Mouse (Mus musculus): ENCODE data around the gene Siah2. TPM values are rescaled to one million over a fixed set of nuclear protein-coding genes. Genes with fewer than 3 reads are reported as not detected.

The Siah2 gene
- total RNA-seq, 2 experiments from 2014 or later, result 17.2 to 22.0 TPM

DNA sequence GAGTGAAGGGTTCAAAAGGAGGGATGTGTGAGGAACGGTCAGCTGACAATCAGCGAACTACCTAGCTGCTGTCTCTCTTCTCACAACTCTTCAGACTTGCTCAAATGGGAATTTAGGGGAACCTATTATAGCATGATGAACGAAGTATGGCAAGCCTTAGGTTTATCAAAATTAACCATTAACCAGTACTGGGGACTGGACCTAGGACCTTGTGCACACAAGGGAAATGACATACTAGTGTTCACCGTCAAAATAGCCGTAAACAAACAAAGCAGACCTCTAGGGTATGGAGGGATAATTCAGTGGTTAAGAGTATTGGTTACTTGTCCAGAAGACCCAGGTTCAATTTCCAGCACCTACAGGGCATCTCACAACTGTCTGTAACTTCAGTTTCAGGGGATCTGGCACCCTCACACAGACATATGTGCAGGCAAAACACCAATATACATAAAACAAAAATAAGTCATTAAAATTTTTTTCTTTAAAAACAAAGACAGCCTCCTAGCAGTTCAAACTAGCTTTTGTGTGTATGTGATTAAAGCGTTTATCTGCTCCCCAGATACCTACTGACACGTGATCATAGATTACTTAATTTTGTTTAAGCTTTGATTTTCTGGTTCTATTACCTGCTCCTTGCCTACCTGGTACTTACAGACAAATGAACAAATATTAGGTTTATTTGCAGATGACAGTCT lies 11.1 kb downstream of the Siah2 start:
- no peak for DNase-seq (ENCODE audit: extremely low spot score in 1 of 2, low spot score in 2 of 2)
- Histone ChIP-seq H3K27ac (no peak overlapping the region), H3K4me3 (no peak overlapping the region)
- intact Hi-C loops (cut with DNase I), result no loop called here
- TF ChIP-seq CTCF (IDR thresholded peaks at IDR 0.05), result no peak

- Histone ChIP-seq H3K27ac (peak overlapping the region; percentile 7; the same call in 1 of the 2 replicates), H3K4me3 (no peak overlapping the region)
- TF ChIP-seq CTCF (IDR thresholded peaks at IDR 0.05), result no peak
- no peak for DNase-seq (ENCODE audit: extremely low spot score in 1 of 2, low spot score in 2 of 2)
- intact Hi-C loops (cut with DNase I), result no loop called here
Observed at GRCm38 (mm10) chr3:58679996-58680395, 12.2 kb downstream of the Siah2 start.

GRCm38 (mm10) chr3:58678905-58679304 lies 13.3 kb downstream of the Siah2 start:
- TF ChIP-seq CTCF (IDR thresholded peaks at IDR 0.05), result no peak
- DNase-seq (ENCODE audit: extremely low spot score in 1 of 2, low spot score in 2 of 2), result no peak
- intact Hi-C loops (cut with DNase I), result no loop called here
- no peak overlapping the region for H3K27ac ChIP-seq
- H3K4me3 ChIP-seq, result no peak overlapping the region

- intact Hi-C loops (cut with DNase I), result no loop called here
- no peak overlapping the region for H3K4me3 ChIP-seq
- H3K27ac ChIP-seq, result no peak overlapping the region
- TF ChIP-seq CTCF (IDR thresholded peaks at IDR 0.05), result no peak
- DNase-seq (ENCODE audit: extremely low spot score in 1 of 2, low spot score in 2 of 2), result no peak
Observed at GRCm38 (mm10) chr3:58678384-58678783, 13.8 kb downstream of the Siah2 start.

GRCm38 (mm10) chr3:58677615-58678014 lies 14.6 kb downstream of the Siah2 start:
- Histone ChIP-seq H3K27ac (no peak overlapping the region), H3K4me3 (no peak overlapping the region)
- no peak for TF ChIP-seq CTCF (IDR thresholded peaks at IDR 0.05)
- intact Hi-C loops (cut with DNase I), result no loop called here
- DNase-seq (ENCODE audit: extremely low spot score in 1 of 2, low spot score in 2 of 2), result no peak

DNA sequence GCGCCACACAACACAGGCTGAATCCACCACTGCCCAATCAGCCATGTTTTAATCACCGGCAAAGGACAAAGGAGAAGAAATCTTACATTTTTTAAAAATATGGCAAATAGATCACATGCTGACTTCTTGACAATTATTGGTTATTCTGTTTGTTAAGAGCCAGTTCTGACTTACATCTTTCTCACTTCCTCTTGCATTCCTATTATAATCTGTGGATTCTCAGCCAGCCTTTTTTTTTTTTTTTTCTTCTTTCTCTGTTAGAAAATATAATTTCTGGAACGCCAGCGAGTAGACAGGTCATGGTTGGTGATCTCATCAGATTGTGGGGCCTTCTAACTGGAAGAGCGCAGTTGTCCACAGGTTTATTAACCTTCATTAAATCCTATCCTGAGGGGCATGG lies 18.9 kb downstream of the Siah2 start:
- TF ChIP-seq CTCF (IDR thresholded peaks at IDR 0.05), result no peak
- intact Hi-C loops (cut with DNase I), result no loop called here
- DNase-seq (ENCODE audit: extremely low spot score in 1 of 2, low spot score in 2 of 2), result no peak
- Histone ChIP-seq H3K27ac (no peak overlapping the region), H3K4me3 (no peak overlapping the region)

GRCm38 (mm10) chr3:58672481-58673183 lies 19.6 kb downstream of the Siah2 start:
- no peak overlapping the region for H3K27ac ChIP-seq
- no peak overlapping the region for H3K4me3 ChIP-seq
- intact Hi-C loops (cut with DNase I), result no loop called here
- no peak for DNase-seq (ENCODE audit: extremely low spot score in 1 of 2, low spot score in 2 of 2)
- TF ChIP-seq CTCF (IDR thresholded peaks at IDR 0.05), result no peak

DNA sequence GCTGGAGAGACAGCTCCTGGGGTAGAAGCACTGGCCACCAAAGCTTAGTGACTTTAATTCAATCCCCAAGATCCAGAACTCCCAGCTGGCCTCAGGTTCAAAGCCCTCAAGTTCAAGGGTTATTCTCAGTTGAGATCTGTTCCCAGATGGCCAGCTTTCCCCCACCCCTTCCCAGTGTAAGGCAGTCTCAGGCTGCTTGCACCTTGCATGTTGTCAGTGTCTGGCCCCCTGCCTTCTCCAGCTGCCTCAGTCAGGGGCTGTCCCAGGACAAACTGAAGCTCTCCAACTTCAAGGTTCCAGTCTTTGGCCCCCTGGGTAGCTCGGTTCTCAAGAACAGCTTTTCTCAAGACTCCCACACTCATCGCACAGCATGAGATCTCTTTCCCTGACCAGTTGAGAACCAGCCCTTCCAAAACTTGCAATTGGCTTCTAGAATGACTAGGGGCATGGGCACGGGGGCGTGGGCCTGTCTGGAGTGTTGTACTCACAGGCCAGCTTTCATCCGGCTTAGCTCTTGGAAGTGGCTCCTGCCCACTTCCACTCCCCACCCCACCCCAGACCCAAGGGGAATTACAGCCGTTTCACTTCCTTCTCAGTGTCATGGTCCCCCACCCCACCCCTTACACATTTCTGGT lies 20.5 kb downstream of the Siah2 start:
- intact Hi-C loops (cut with DNase I), result no loop called here
- DNase-seq (ENCODE audit: extremely low spot score in 1 of 2, low spot score in 2 of 2), result no peak
- Histone ChIP-seq H3K4me3 (no peak overlapping the region), H3K27ac (no peak overlapping the region)
- TF ChIP-seq CTCF (IDR thresholded peaks at IDR 0.05), result no peak

DNA sequence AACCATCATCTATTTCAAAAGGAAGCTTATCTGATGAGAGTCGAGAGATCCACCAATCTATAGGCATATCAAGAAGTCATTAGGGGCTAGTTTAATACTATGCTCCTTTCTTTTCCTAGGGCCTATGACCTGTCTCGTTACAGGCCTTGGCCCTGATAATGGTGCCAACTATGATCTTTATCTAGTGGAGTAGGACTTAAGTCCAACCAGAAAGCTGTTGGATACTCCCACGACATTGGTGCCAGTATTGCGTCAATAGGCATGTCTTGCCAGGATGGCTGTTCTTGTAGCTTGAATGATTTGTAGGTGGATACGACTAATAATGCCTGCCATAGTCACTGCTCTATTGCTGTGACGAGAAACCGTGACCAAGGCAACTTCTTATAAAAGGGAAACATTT lies 28.2 kb downstream of the Siah2 start:
- DNase-seq (ENCODE audit: extremely low spot score in 1 of 2, low spot score in 2 of 2), result no peak
- no peak overlapping the region for H3K4me3 ChIP-seq
- H3K27ac ChIP-seq, result no peak overlapping the region
- TF ChIP-seq CTCF (IDR thresholded peaks at IDR 0.05), result no peak
- intact Hi-C loops (cut with DNase I), result no loop called here

GRCm38 (mm10) chr3:58660636-58661035 lies 31.6 kb downstream of the Siah2 start:
- no peak for TF ChIP-seq CTCF (IDR thresholded peaks at IDR 0.05)
- Histone ChIP-seq H3K4me3 (no peak overlapping the region), H3K27ac (no peak overlapping the region)
- intact Hi-C loops (cut with DNase I), result no loop called here
- no peak for DNase-seq (ENCODE audit: extremely low spot score in 1 of 2, low spot score in 2 of 2)

GRCm38 (mm10) chr3:58657356-58657755 lies 34.8 kb downstream of the Siah2 start:
- intact Hi-C loops (cut with DNase I), result no loop called here
- H3K4me3 ChIP-seq, result no peak overlapping the region
- no peak for DNase-seq (ENCODE audit: extremely low spot score in 1 of 2, low spot score in 2 of 2)
- TF ChIP-seq CTCF (IDR thresholded peaks at IDR 0.05), result peak; percentile 41
- H3K27ac ChIP-seq, result no peak overlapping the region

- intact Hi-C loops (cut with DNase I), result loop anchor here (1.0 to 2.0 kb wide), 2 partner anchors 131 to 403 kb away; no protein-coding TSS in a partner anchor
- H3K27ac ChIP-seq, result no peak overlapping the region
- peak; percentile 95 for TF ChIP-seq CTCF (IDR thresholded peaks at IDR 0.05)
- no peak overlapping the region for H3K4me3 ChIP-seq
- peak; percentile 52 to 56 for DNase-seq (ENCODE audit: extremely low spot score in 1 of 2, low spot score in 2 of 2)
Observed at GRCm38 (mm10) chr3:58655362-58656130, 36.7 kb downstream of the Siah2 start.
